Mouse (Mus musculus) lung, postnatal 14 days (tissue): Measurements from ENCODE around the gene Gm13271.
"Not testable (repeated sequence)": the region's sequence is repeated elsewhere in the genome, so short reads cannot be mapped to it uniquely, and the experiment has no call there.

Experiments
- DNase-seq: peaks from one replicate; pipeline ENCODE4 v3.0.0; 2021

Gm13271 gene

GRCm38 (mm10) chr4:88754818-88755340, at the start of gene Gm13271:
Gm13271 (plus strand) TSS chr4:88754868.
- DNase-seq = peak; percentile 47

GRCm38 (mm10) chr4:88705924-88706323, 48.7 kb upstream of the Gm13271 start:
- DNase-seq = no peak

- no peak for DNase-seq
Measured at GRCm38 (mm10) chr4:88707128-88707826, 47.4 kb upstream of the Gm13271 start.

GRCm38 (mm10) chr4:88714281-88714680, 40.4 kb upstream of the Gm13271 start:
- DNase-seq = no peak

- DNase-seq = no peak
Measured at GRCm38 (mm10) chr4:88715059-88715458, 39.6 kb upstream of the Gm13271 start.

- DNase-seq = no peak
Measured at GRCm38 (mm10) chr4:88718715-88719114, 36.0 kb upstream of the Gm13271 start.

GRCm38 (mm10) chr4:88721791-88722721, 32.6 kb upstream of the Gm13271 start, which contains the start of the genes Gm26566 and Klhl9:
Gm26566 (plus strand) TSS chr4:88721805.
Klhl9 (minus strand) TSS chr4:88722465.
- DNase-seq = peak; percentile 94

- no peak for DNase-seq
Measured at GRCm38 (mm10) chr4:88723497-88724090, 31.1 kb upstream of the Gm13271 start.

GRCm38 (mm10) chr4:88726727-88727126, 27.9 kb upstream of the Gm13271 start:
- no peak for DNase-seq

GRCm38 (mm10) chr4:88727324-88727723, 27.3 kb upstream of the Gm13271 start:
- DNase-seq = peak; percentile 65

- peak; percentile 86 for DNase-seq
Measured at GRCm38 (mm10) chr4:88738480-88738879, 16.2 kb upstream of the Gm13271 start.

- no peak for DNase-seq
Measured at GRCm38 (mm10) chr4:88739036-88739435, 15.6 kb upstream of the Gm13271 start.

- DNase-seq = no peak
Measured at GRCm38 (mm10) chr4:88741426-88741825, 13.2 kb upstream of the Gm13271 start.

- DNase-seq = no peak
Measured at GRCm38 (mm10) chr4:88742771-88743371, 11.8 kb upstream of the Gm13271 start.

GRCm38 (mm10) chr4:88744207-88744606, 10.5 kb upstream of the Gm13271 start:
- DNase-seq = no peak

- no peak for DNase-seq
Measured at GRCm38 (mm10) chr4:88749926-88750325, 4.7 kb upstream of the Gm13271 start.

GRCm38 (mm10) chr4:88756581-88757513, 2.2 kb downstream of the Gm13271 start:
- not testable (repeated sequence) for DNase-seq

GRCm38 (mm10) chr4:88757628-88758031, 3.0 kb downstream of the Gm13271 start:
- DNase-seq = peak; percentile 83

GRCm38 (mm10) chr4:88758751-88759150, 4.1 kb downstream of the Gm13271 start:
- not testable (repeated sequence) for DNase-seq

- DNase-seq = peak; percentile 28
Measured at GRCm38 (mm10) chr4:88759610-88760268, 5.1 kb downstream of the Gm13271 start, which contains the start of gene Gm13283. Gm13283 (plus strand) TSS chr4:88760119.

GRCm38 (mm10) chr4:88760431-88760830, 5.8 kb downstream of the Gm13271 start:
- DNase-seq = peak; percentile 80
